Mouse (Mus musculus) forebrain, embryonic 15.5 days (tissue): ENCODE data around the gene Fam227b. TPM values are rescaled to one million over a fixed set of nuclear protein-coding genes. Genes with fewer than 3 reads are reported as not detected.
A peak's percentile ranks its signal among the peaks of the same experiment; 100 is the strongest.

ENCODE experiments used
- ATAC-seq: fragments of 200-750 bp; cut with Nextera tagmentation; replicated peaks from 2 replicates; pipeline ENCODE4 v1.8.0; 2017; ENCODE audit warnings: mild to moderate bottlenecking, moderate TSS enrichment, moderate library complexity
- H3K27ac ChIP-seq: fragments of 300-500 bp; sonication (generic); replicated peaks from 2 replicates; pipeline ENCODE4 v1.5.1; 2015; ENCODE audit warnings: mild to moderate bottlenecking, inconsistent platforms
- H3K27me3 ChIP-seq: fragments of 300-500 bp; sonication (generic); 2 replicates; pipeline ENCODE4 v1.6.1; 2015; ENCODE audit warnings: inconsistent platforms
- H3K36me3 ChIP-seq: fragments of 300-500 bp; sonication (generic); 2 replicates; pipeline ENCODE4 v1.6.1; 2015; ENCODE audit warnings: mild to moderate bottlenecking, inconsistent platforms
- H3K4me1 ChIP-seq: fragments of 300-500 bp; sonication (generic); 2 replicates; pipeline ENCODE4 v1.6.1; 2015; ENCODE audit warnings: inconsistent platforms
- H3K4me2 ChIP-seq: fragments of 300-500 bp; sonication (generic); replicated peaks from 2 replicates; pipeline ENCODE4 v1.6.1; 2015; ENCODE audit warnings: mild to moderate bottlenecking, inconsistent platforms
- H3K4me3 ChIP-seq: fragments of 300-500 bp; sonication (generic); 2 replicates; pipeline ENCODE4 v1.5.1; 2015; ENCODE audit warnings: mild to moderate bottlenecking, inconsistent platforms
- H3K9ac ChIP-seq: fragments of 300-500 bp; sonication (generic); replicated peaks from 2 replicates; pipeline ENCODE4 v1.6.1; 2015; ENCODE audit warnings: mild to moderate bottlenecking, inconsistent platforms
- H3K9me3 ChIP-seq: fragments of 300-500 bp; sonication (generic); 2 replicates; pipeline ENCODE4 v1.6.1; 2016; ENCODE audit warnings: inconsistent platforms
- WGBS: fragments of 180-500 bp; shearing (Covaris S2); methylation state at CpG from one replicate; pipeline ENCODE4 v1.1.7; 2015; ENCODE audit warnings: mixed read lengths; 5-methylcytosine and 5-hydroxymethylcytosine counted together
- polyA plus RNA-seq: library from polyadenylated mRNA; unstranded; fragments of >200 nt; fragmentation: Nextera tagmentation; extraction: Ambion mirVana; gene quantifications from 2 replicates; pipeline ENCODE4 v1.2.1, GENCODE M21; 2015

Fam227b gene
- polyA plus RNA-seq, 1 experiment from 2014 or later = not detected

- no peak for ATAC-seq
- Histone ChIP-seq H3K9ac (no peak overlapping the region), H3K27ac (no peak overlapping the region), H3K4me3 (no peak overlapping the region), H3K4me2 (no peak overlapping the region), H3K27me3 (no peaks in the 10 kb centered on the region), H3K9me3 (no peaks in the 10 kb centered on the region), H3K4me1 (no peaks in the 10 kb centered on the region), H3K36me3 (no peaks in the 10 kb centered on the region)
- 61% methylated on average over 6 of the region's 6 CpGs for WGBS
These were observed 210.6 kb downstream of the Fam227b start for GRCm38 (mm10) chr2:125941111-125941785.

GRCm38 (mm10) chr2:125938993-125939642 is 212.7 kb downstream of the Fam227b start:
- no peak overlapping the region; the same call in 1 of the 2 replicates for H3K27ac ChIP-seq
- ATAC-seq = peak; percentile 91
- H3K9ac ChIP-seq = no peak overlapping the region
- H3K4me2 ChIP-seq = no peak overlapping the region
- no peaks in the 10 kb centered on the region for H3K36me3 ChIP-seq
- WGBS = 57% methylated on average over 6 of the region's 6 CpGs
- no peak overlapping the region for H3K4me3 ChIP-seq
- H3K9me3 ChIP-seq = no peaks in the 10 kb centered on the region
- no peaks in the 10 kb centered on the region for H3K4me1 ChIP-seq
- H3K27me3 ChIP-seq = no peaks in the 10 kb centered on the region

GRCm38 (mm10) chr2:125936396-125936795 is 215.4 kb downstream of the Fam227b start:
- H3K4me3 ChIP-seq = no peak overlapping the region
- H3K36me3 ChIP-seq = no peaks in the 10 kb centered on the region
- no peak overlapping the region for H3K9ac ChIP-seq
- no peak overlapping the region for H3K4me2 ChIP-seq
- no peaks in the 10 kb centered on the region for H3K4me1 ChIP-seq
- no peak for ATAC-seq
- H3K27me3 ChIP-seq = no peaks in the 10 kb centered on the region
- H3K27ac ChIP-seq = no peak overlapping the region
- no peaks in the 10 kb centered on the region for H3K9me3 ChIP-seq
- 49% methylated on average over 5 of the region's 5 CpGs for WGBS

GRCm38 (mm10) chr2:125933977-125934376 is 217.8 kb downstream of the Fam227b start:
- no peaks in the 10 kb centered on the region for H3K27me3 ChIP-seq
- no peaks in the 10 kb centered on the region for H3K4me1 ChIP-seq
- H3K36me3 ChIP-seq = no peaks in the 10 kb centered on the region
- H3K9me3 ChIP-seq = no peaks in the 10 kb centered on the region
- H3K9ac ChIP-seq = no peak overlapping the region
- no peak overlapping the region for H3K4me3 ChIP-seq
- ATAC-seq = no peak
- no peak overlapping the region for H3K4me2 ChIP-seq
- no peak overlapping the region for H3K27ac ChIP-seq
- 72% methylated on average over 3 of the region's 3 CpGs for WGBS

Other genes starting within 250 kb of the Fam227b start
- gene Fgf7, start 117.3 kb downstream of the Fam227b start, polyA plus RNA-seq = 0.61 and 0.65 TPM in 2 replicates
- gene Dtwd1, start 137 bp upstream of the Fam227b start, polyA plus RNA-seq = 21.7 and 21.9 TPM in 2 replicates
- not detected in 2 replicates for gene Gm17555, start 63.1 kb upstream of the Fam227b start, polyA plus RNA-seq